Mouse (Mus musculus): ENCODE data around the gene Btnl6. TPM values are rescaled to one million over a fixed set of nuclear protein-coding genes. Genes with fewer than 3 reads are reported as not detected.
"Not testable (repeated sequence)": the region's sequence is repeated elsewhere in the genome, so short reads cannot be mapped to it uniquely, and the experiment has no call there.

Gene Btnl6
- polyA plus RNA-seq, 1 experiment = not detected

GRCm38 (mm10) chr17:34556406-34556805 lies 39.3 kb upstream of the Btnl6 start:
- Histone ChIP-seq H3K4me3 (ENCODE audit: insufficient read depth, low read length) (no peak overlapping the region), H3K27ac (ENCODE audit: insufficient read depth, low read length) (no peak overlapping the region), H3K4me1 (ENCODE audit: control insufficient read depth, insufficient read depth, low read length) (no peaks in the 10 kb centered on the region)
- TF ChIP-seq POLR2A (IDR thresholded peaks at IDR 0.05; ENCODE audit: extremely low read depth, insufficient read depth, low read length) = no peak
- TF ChIP-seq CTCF (IDR thresholded peaks at IDR 0.05; ENCODE audit: extremely low read depth, insufficient read depth, low read length) = no peak

- Histone ChIP-seq H3K4me3 (ENCODE audit: insufficient read depth, low read length) (no peak overlapping the region), H3K27ac (ENCODE audit: insufficient read depth, low read length) (no peak overlapping the region), H3K4me1 (ENCODE audit: control insufficient read depth, insufficient read depth, low read length) (no peaks in the 10 kb centered on the region)
- TF ChIP-seq CTCF (IDR thresholded peaks at IDR 0.05; ENCODE audit: extremely low read depth, insufficient read depth, low read length) (peak; percentile 91), POLR2A (IDR thresholded peaks at IDR 0.05; ENCODE audit: extremely low read depth, insufficient read depth, low read length) (no peak)
These were observed 38.3 kb upstream of the Btnl6 start for GRCm38 (mm10) chr17:34555483-34555882.

GRCm38 (mm10) chr17:34549843-34550242 lies 32.7 kb upstream of the Btnl6 start:
- no peak overlapping the region for H3K27ac ChIP-seq (ENCODE audit: insufficient read depth, low read length)
- H3K4me3 ChIP-seq (ENCODE audit: insufficient read depth, low read length) = no peak overlapping the region
- H3K4me1 ChIP-seq (ENCODE audit: control insufficient read depth, insufficient read depth, low read length) = no peaks in the 10 kb centered on the region
- TF ChIP-seq CTCF (IDR thresholded peaks at IDR 0.05; ENCODE audit: extremely low read depth, insufficient read depth, low read length) (no peak), POLR2A (IDR thresholded peaks at IDR 0.05; ENCODE audit: extremely low read depth, insufficient read depth, low read length) (no peak)

- no peak overlapping the region for H3K27ac ChIP-seq (ENCODE audit: insufficient read depth, low read length)
- H3K4me3 ChIP-seq (ENCODE audit: insufficient read depth, low read length) = no peak overlapping the region
- no peaks in the 10 kb centered on the region for H3K4me1 ChIP-seq (ENCODE audit: control insufficient read depth, insufficient read depth, low read length)
- TF ChIP-seq POLR2A (IDR thresholded peaks at IDR 0.05; ENCODE audit: extremely low read depth, insufficient read depth, low read length) = no peak
These were observed 32.0 kb upstream of the Btnl6 start for GRCm38 (mm10) chr17:34549156-34549555.

- Histone ChIP-seq H3K4me3 (ENCODE audit: insufficient read depth, low read length) (no peak overlapping the region), H3K4me1 (ENCODE audit: control insufficient read depth, insufficient read depth, low read length) (no peaks in the 10 kb centered on the region), H3K27ac (ENCODE audit: insufficient read depth, low read length) (no peak overlapping the region)
- TF ChIP-seq POLR2A (IDR thresholded peaks at IDR 0.05; ENCODE audit: extremely low read depth, insufficient read depth, low read length) (no peak), CTCF (IDR thresholded peaks at IDR 0.05; ENCODE audit: extremely low read depth, insufficient read depth, low read length) (no peak)
These were observed 30.4 kb upstream of the Btnl6 start for GRCm38 (mm10) chr17:34547601-34548000.

- no peak overlapping the region for H3K4me3 ChIP-seq (ENCODE audit: insufficient read depth, low read length)
- no peaks in the 10 kb centered on the region for H3K4me1 ChIP-seq (ENCODE audit: control insufficient read depth, insufficient read depth, low read length)
- no peak overlapping the region for H3K27ac ChIP-seq (ENCODE audit: insufficient read depth, low read length)
- no peak for TF ChIP-seq POLR2A (IDR thresholded peaks at IDR 0.05; ENCODE audit: extremely low read depth, insufficient read depth, low read length)
- TF ChIP-seq CTCF (IDR thresholded peaks at IDR 0.05; ENCODE audit: extremely low read depth, insufficient read depth, low read length) = no peak
These were observed 29.6 kb upstream of the Btnl6 start for GRCm38 (mm10) chr17:34546797-34547196.

GRCm38 (mm10) chr17:34543567-34543966 lies 26.4 kb upstream of the Btnl6 start:
- not testable (repeated sequence) for H3K4me3 ChIP-seq (ENCODE audit: insufficient read depth, low read length); H3K27ac ChIP-seq (ENCODE audit: insufficient read depth, low read length); H3K4me1 ChIP-seq (ENCODE audit: control insufficient read depth, insufficient read depth, low read length)

- no peak overlapping the region for H3K27ac ChIP-seq (ENCODE audit: insufficient read depth, low read length)
- no peak overlapping the region for H3K4me3 ChIP-seq (ENCODE audit: insufficient read depth, low read length)
- H3K4me1 ChIP-seq (ENCODE audit: control insufficient read depth, insufficient read depth, low read length) = no peaks in the 10 kb centered on the region
- TF ChIP-seq POLR2A (IDR thresholded peaks at IDR 0.05; ENCODE audit: extremely low read depth, insufficient read depth, low read length) = no peak
- TF ChIP-seq CTCF (IDR thresholded peaks at IDR 0.05; ENCODE audit: extremely low read depth, insufficient read depth, low read length) = no peak
These were observed 15.5 kb upstream of the Btnl6 start for GRCm38 (mm10) chr17:34532671-34533070.

GRCm38 (mm10) chr17:34519001-34519400 lies 1.8 kb upstream of the Btnl6 start:
- Histone ChIP-seq H3K4me3 (ENCODE audit: insufficient read depth, low read length) (no peak overlapping the region), H3K27ac (ENCODE audit: insufficient read depth, low read length) (no peak overlapping the region), H3K4me1 (ENCODE audit: control insufficient read depth, insufficient read depth, low read length) (no peaks in the 10 kb centered on the region)
- no peak for TF ChIP-seq POLR2A (IDR thresholded peaks at IDR 0.05; ENCODE audit: extremely low read depth, insufficient read depth, low read length)
- no peak for TF ChIP-seq CTCF (IDR thresholded peaks at IDR 0.05; ENCODE audit: extremely low read depth, insufficient read depth, low read length)

- H3K27ac ChIP-seq (ENCODE audit: insufficient read depth, low read length); H3K4me3 ChIP-seq (ENCODE audit: insufficient read depth, low read length); H3K4me1 ChIP-seq (ENCODE audit: control insufficient read depth, insufficient read depth, low read length): not testable (repeated sequence)
These were observed 1.4 kb upstream of the Btnl6 start for GRCm38 (mm10) chr17:34518571-34518970.

- no peak overlapping the region for H3K4me3 ChIP-seq (ENCODE audit: insufficient read depth, low read length)
- TF ChIP-seq POLR2A (IDR thresholded peaks at IDR 0.05; ENCODE audit: extremely low read depth, insufficient read depth, low read length) (no peak), CTCF (IDR thresholded peaks at IDR 0.05; ENCODE audit: extremely low read depth, insufficient read depth, low read length) (no peak)
- no peaks in the 10 kb centered on the region for H3K4me1 ChIP-seq (ENCODE audit: control insufficient read depth, insufficient read depth, low read length)
- no peak overlapping the region for H3K27ac ChIP-seq (ENCODE audit: insufficient read depth, low read length)
These were observed 643 bp upstream of the Btnl6 start for GRCm38 (mm10) chr17:34517795-34518194.

All from cortical plate, adult 2 months (tissue).